Mouse (Mus musculus): Measurements from ENCODE around the gene Zcwpw1. TPM values are rescaled to one million over a fixed set of nuclear protein-coding genes. Genes with fewer than 3 reads are reported as not detected.

Zcwpw1 gene
- total RNA-seq, 2 experiments from 2014 or later = 1.0 to 12.7 TPM

DNA sequence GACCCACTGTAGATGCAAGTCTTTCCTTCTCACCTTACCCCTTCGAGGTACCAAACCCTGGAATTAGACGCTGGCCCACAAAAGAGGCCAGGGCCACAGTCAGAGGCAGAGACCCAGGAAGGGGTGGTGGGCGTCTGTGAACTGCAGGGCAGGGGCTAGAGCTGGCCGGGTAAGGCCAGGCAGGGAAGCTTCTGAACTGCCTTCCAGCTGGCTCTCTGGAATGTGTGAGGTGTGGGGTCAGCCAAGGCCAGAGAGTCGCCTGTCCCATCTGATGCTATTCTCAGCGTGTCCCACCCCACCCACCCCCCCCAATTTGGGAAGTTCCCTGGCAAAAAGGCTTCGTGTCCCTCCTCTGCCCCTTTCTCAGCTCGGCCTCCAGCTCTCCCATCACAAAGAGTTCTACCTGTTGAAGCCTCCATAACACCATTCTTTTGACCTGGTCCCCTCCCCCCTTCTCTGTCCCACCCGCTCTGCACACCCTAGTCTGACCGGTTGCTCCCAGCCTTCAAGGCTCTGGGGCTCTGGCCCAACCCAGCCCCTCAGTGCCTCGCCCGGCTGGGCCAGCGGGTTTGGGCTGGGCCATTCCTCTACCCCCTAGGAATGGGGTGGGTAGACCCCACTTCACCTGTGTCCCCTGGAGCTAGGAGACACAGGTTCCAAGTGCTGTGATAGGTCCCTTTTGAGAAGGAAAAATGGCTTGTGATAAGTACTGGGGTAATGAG, 34.3 kb upstream of the Zcwpw1 start:
- no peak for ATAC-seq (replicated peaks; ENCODE audit: poor library complexity, severe bottlenecking)

DNA sequence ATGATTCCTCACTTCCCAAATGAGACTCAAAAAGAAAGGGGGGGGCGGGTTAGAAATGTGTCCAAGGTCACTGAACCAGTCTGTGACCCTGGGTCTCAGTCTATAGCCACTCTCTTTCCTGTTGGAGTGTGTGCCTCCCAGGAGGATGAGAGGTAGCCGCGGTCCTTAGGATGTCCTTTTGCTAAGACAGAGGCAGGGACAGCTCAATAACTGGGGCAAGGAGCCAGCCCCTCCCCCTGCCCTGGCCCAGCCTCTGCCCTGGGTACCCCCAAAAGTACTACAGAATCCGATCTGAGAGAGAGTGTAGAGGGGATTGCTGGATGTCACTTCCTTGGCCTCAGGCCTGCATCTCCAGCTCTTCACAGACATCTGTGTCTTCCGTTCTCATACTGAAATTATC, 32.2 kb upstream of the Zcwpw1 start:
- ATAC-seq (replicated peaks; ENCODE audit: poor library complexity, severe bottlenecking) = no peak

DNA sequence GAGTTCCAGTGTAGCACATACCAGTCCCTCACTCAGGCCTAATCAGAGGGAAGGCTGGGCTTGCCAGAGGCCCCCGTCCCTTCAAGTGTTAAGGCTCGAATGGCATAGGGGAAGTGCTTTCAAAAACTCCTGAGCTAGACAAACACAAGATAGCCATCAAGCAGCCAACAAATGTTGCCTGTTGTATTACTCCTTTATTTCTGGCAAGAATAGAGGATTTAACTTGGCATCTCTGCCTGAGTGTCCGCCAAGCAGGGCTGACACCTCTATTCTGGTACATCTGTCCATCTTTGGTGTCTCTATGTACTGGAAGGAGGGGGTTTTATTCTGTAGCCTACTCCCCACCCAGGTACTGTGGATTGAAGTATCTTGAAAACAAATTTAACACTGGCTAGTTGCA, 31.5 kb upstream of the Zcwpw1 start:
- no peak for ATAC-seq (replicated peaks; ENCODE audit: poor library complexity, severe bottlenecking)

DNA sequence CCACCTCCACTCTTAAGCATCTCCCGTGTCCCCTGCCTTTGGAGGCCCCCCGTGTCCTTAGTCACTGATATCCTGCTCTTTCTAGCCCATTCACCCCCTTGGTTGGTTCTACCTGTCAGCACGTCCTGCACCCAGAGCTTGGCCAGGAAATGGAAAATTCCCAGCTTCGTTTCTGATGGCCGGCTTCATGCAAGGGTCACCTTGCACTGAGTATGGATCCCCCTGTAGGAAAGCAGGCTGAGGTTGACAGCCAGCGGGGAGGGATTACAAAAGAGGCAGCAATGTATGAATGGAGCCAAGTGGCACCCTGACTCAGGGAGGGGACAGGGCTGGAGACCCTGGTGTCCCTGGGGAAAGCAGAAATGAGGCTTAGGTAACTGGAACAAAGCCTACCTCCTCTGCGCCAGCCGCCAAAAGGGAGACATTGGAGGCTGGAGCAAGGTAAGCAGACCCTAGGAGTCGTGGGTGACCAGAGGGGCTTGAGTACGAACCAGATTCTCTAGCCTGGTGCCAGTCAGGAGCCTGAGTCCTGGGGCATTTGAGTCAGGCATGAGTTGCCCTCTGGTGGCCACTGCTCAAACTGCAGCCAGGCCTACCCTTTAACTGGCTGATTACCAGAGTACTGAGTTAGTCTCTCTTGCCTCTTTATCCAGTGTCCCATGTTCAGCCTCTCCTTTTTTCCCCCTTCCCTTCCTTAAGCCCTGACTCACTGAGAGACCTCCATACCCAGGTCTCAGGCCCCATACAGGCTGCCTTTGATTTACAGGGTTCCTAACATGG, 30.5 kb upstream of the Zcwpw1 start:
- peak; percentile 67 for ATAC-seq (replicated peaks; ENCODE audit: poor library complexity, severe bottlenecking)

DNA sequence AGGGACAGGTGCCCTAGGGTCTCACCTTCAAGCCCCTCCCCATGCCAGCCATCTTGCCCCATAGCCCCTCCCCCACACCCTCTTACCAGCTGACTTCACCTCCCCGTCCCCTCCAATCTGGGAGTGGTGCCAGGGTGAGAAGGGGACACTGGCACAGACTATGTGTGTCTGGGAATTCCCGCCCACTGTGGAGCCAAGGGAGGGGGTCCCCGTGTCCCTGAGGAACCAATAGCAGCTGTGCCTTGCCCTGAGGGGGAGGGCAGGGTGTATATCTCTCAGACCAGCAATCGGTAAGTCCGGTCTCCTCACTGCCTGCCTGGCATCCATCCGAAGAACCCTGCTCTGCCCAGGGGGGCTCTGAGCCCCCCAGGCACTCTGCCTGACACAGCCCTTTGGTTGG, 29.7 kb upstream of the Zcwpw1 start:
- no peak for ATAC-seq (replicated peaks; ENCODE audit: poor library complexity, severe bottlenecking)

DNA sequence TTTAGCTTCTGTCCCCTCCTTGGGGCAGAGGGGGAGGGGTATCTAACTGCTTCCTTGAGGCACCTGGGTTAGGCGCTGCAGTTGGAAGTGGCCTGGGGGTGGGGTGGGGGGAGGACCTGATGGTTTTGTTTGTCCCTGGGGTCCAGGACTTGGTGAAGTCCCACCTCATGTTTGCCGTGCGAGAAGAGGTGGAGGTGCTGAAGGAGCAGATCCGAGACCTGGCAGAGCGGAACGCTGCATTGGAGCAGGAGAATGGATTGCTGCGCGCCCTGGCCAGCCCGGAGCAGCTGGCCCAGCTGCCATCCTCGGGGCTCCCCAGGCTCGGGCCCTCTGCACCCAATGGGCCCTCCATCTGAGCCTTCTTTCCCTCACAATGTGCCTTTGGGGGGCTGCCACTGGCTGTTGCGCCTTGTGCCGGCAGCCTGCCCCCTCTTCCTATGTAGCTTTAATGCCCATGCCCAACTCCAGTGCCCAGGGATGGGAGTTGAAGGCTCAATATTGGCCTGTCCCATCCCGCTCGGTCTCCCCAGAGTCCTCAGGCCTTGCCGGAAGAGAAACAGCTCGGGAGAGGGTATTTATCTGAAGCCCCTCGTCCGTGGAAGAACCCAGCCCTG, 28.6 kb upstream of the Zcwpw1 start:
- ATAC-seq (replicated peaks; ENCODE audit: poor library complexity, severe bottlenecking) = no peak

DNA sequence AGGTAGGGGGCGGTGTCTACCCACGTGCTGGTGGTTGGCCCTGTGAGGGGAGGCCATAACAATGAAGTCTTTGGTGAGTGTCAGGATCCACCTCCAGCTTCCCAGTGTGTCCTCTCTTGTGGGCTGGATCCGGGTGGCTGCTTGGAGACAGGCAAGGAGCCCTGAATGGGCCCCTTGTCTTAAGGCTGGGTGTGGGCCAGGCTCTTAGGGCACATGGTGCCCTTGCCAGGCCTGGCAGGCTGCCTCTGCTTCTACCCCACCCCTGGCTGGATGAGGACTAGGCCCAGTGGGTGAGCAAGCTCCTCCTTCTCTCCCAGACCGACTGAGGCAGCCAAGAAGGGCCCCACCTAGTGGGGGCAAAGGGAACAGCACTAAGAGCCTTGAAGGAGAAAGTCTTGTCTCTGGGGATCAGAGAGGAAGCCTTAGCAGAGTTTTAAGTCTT, 27.6 kb upstream of the Zcwpw1 start:
- peak; percentile 87 for ATAC-seq (replicated peaks; ENCODE audit: poor library complexity, severe bottlenecking)

DNA sequence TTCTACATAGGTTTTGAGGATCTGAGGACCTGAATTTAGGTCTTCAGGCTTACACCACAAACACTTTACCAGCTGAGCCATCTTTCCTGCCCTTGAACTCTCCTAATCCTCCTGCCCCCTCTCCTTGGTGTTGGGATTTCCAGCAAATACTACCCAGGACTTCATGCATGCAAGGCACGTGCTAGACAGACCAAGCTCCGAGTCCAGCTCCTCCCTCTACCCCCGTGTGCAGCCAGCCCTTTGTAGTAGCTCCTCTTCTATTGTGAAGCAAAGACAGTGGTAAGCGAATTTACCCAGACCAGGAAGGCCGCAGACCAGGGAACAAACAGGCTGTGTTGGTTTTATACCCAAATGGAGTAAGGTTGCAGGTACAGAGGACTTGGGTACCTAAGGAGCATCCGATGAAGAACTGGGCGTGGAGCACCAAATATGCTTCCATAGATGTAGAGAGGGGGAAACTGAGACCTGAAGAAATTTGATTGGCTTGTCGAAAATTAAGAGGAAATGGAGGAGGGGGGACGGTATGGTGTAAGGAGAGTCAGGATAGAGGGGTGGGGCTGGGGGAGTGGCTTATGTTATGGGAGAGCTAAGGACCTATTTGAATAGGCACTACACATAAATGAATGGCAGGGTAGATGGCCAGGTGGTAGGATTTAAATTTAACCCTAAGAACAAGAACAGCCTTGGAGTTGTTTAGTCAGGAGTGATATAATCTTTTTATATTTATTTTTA, 22.8 kb upstream of the Zcwpw1 start:
- ATAC-seq (replicated peaks; ENCODE audit: poor library complexity, severe bottlenecking) = no peak

DNA sequence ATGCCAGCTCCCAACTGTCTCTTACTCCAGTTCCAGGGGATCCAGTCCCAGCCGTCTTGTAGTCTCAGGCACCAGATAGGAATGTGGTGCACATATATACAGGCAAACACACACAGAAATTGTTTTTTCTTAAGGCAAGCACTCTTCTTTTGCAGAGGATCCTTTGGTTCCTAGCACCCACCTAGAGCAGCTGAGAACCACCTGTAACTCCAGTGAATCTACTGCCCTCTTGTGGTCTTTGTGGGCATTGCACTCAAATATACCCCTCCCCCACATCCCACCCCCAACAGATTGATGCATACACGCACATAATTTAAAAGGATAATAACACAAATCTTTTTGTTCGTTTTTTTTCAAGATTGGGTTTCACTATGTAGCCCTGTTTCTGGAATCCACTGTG, 21.3 kb upstream of the Zcwpw1 start:
- no peak for ATAC-seq (replicated peaks; ENCODE audit: poor library complexity, severe bottlenecking)

DNA sequence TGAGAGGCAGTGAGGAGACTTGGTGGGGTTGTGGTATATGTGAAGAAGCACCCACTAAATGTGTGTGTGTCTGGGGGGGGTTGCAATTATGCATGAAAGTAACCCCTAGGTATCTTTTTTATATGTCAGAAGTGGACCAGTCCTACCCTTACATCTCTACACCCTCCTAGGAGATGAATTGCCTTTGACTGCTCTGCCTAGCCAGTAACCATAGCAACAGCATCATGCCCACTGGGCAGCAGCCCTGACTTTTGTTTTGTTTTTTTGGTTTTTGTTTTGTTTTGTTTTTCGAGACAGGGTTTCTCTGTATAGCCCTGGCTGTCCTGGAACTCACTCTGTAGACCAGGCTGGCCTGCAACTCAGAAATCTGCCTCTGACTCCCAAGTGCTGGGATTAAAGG, 19.1 kb upstream of the Zcwpw1 start:
- ATAC-seq (replicated peaks; ENCODE audit: poor library complexity, severe bottlenecking) = no peak

DNA sequence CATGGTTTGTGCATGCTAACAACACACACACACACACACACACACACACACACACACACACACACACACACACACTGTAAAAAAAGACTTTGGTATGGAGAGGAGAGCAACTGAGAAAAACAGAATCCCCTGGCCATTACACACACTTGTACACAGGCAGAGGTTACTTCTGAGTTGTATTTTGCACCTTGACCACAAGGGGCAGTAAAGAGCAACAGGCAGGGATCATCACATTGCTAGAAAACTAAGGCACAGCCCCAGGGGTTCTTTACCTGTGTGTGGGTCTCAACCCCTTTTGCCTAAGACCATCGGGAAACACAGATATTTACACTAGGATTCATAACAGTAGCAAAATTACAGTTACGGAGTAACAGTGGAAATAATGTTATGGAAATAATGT, 16.9 kb upstream of the Zcwpw1 start:
- peak; percentile 78 for ATAC-seq (replicated peaks; ENCODE audit: poor library complexity, severe bottlenecking)

DNA sequence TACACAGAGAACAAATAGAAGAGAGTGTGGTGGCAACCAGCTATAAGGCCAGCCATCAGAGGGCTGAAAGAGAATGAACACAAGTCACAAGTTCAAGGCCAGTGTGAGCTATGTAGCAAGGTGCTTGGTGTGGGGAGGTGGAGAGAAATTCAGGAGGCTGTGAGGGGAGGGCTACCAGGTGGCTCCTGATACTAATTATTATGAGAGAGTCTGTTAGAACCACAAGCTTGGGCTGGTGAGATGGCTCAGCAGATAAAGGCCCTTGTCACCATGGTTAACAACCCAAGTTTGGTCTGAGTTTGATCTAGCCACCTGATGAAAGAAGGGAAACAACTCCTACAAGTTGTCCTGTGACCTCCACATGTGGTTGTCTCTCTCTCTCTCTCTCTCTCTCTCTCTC, 14.8 kb upstream of the Zcwpw1 start:
- ATAC-seq (replicated peaks; ENCODE audit: poor library complexity, severe bottlenecking) = no peak

DNA sequence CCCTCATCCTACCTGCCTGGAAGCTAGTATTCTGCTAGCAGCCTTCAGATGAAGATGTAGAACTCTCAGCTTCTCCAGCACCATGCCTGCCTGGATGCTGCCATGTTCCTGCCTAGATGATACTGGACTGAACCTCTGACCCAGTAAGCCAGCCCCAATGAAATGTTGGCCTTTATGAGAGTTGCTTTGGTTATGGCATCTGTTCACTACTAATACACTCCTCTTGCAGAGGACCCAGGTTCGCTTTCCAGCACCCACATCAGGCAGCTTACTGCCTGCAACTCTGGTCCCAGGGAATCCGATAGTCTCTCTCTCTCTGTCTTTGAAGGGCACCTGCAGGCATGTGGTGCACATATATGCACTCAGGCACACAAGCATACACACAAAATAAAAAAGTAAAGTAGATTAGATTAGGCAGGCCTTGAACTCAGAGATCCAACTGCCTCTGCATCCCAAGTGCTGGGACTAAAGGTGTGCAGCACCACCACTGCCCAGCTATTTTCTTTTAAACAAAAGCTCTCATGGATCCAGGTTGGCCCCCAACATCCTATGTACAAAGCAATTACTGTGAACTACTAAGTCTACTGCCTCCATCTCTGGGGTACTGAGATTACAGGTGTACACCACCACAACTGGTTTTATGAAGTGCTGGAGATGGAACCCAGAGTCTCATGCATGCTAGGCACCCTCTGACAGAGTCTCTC, 11.9 kb upstream of the Zcwpw1 start:
- no peak for ATAC-seq (replicated peaks; ENCODE audit: poor library complexity, severe bottlenecking)

DNA sequence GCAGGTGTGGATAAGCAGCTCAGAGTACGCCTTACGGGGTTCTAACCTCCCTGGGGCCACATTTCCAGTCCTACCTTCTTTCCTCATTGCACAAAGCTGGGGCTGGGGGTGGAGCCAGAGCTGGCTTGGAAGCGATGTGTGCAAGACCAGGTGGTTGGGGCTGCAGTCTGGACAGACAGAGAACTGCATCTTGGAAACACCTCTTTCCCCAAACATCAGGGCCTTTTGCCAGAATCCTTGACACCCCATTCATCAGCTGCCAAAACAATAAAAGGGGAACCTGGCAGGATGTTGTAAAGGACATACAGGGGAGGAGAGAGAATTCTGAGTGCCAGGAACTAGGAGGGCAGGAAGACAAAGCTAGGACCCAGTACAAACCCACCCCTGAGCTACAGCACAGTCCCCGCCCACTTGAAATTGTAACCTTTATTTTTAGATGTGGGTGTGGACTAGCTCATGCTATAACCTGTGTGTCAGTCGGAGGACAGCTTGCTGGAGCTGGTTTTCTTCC, 11.1 kb upstream of the Zcwpw1 start:
- ATAC-seq (replicated peaks; ENCODE audit: poor library complexity, severe bottlenecking) = peak; percentile 64

DNA sequence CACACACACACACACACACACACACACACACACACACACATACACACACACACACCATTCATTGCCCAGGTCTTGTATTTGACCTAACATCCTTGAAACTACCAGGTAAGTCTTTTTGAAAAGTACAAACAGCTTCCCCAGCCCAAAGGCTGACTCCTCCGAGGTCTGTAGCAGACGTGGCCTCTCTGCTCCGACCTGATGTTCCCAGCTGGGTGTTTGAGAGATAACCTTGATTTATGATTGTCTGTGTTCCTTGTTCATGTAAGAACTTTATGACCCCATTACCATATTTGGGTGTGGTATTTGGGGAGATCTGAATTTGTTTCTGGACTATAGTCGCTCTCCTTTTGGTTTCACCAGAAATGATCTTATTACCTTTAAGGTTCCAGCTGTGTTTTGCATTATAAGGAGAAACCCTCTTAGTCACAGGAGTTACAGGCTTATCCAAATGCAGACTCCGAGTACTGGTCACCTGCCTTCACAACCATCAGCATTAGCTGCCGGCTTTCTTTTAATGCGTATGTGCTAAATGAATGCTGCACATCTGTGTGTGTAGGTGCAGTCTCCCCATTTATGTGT, 10.2 kb upstream of the Zcwpw1 start:
- ATAC-seq (replicated peaks; ENCODE audit: poor library complexity, severe bottlenecking) = no peak

DNA sequence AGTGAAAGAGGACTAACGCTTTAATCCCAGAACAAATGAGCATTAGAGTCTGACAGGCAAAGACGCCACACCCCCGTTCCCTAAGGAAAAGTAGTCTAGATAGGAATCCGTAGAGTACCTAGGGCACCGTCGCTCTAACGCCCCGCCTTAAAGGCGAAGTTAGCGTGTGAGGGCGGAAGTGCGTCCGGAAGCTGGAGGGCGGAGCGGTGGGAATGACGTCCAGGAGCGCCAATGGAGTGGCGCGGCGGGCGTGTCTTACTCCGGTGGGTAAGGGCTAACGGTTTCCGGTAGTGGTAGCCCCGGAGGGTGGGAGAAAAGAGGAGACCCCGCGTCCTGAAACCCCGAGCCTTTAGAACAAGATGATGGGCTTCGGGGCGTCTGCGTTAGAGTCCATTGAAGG, 9.0 kb upstream of the Zcwpw1 start, which contains the start of gene Ppp1r35:
Gene Ppp1r35 (plus strand): TSS at position 215 of the 400 bp plus-strand sequence.
- peak; percentile 86 for ATAC-seq (replicated peaks; ENCODE audit: poor library complexity, severe bottlenecking)

DNA sequence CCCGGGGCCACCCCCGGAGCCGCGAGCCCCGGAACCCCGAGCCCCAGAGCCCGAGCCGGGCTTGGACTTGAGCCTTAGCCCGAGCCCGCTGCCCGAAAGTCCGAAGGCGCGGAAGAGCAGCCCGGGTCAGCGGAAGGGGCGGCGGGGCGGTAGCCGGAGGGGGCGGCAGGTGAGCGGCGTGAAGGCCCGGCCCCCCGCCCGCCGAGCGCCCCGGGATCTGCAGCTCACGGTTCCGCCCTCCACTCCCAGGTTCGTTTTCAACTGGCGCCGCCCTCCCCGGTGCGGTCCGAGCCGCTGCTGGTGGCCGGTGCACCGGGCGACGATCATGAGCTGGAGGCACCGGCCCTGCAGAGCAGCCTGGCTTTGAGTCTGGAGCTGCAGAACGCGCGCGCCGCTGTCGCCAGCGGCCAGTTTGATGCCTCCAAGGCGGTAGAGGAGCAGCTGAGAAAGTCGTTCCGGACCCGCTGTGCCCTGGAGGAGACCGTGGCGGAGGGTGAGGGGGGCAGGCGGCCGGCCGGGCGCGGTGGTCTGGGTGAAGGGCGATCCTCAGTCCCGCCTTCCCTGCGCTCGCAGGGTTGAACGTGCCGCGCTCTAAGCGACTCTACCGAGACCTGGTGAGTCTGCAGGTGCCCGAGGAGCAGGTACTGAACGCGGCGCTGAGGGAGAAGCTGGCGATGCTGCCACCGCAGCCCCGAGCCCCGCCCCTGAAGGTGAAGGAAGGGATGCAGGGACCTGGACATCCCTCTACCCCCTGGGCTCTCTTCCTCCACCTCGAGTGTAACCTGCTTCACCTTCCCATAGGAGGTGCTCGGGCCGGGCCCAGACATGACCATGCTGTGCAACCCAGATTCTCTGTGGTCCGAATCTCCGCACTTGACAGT, 8.3 kb upstream of the Zcwpw1 start:
- peak; percentile 14; the same call in 1 of the 2 replicates for ATAC-seq (replicated peaks; ENCODE audit: poor library complexity, severe bottlenecking)

DNA sequence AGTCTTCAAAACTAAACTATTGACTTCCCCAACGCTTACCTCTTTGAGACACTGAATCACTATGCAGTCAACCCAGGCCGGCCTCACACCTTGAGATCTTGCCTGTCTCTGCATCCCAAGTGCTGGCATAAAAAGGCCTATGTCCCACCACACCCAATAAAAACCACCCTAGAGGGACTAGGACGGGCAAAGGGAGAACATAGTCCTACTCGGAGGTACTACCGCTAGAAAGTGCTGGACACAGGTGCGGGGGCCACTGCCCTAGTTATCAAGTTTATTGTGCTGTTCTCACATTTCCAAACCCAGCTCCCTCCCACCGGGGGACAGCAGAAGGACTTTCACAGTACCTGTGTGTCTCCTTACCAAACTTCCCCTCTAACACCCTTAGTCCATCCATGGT, 5.9 kb upstream of the Zcwpw1 start:
- ATAC-seq (replicated peaks; ENCODE audit: poor library complexity, severe bottlenecking) = no peak

Data from granulocyte monocyte progenitor cell, adult 5-6 weeks (primary cell).